ENCODE assay signal across 16 mouse cellular contexts in genomic region chr2:129874509-129875095, GRCm38 (mm10).
"Had no signal": no experiment of that assay in that cellular context is flagged by ENCODE, and none has a peak within 500 bp of the region (broad histone marks: within the 10 kb centered on the region; RNA-seq: fewer than 3 reads in every experiment).

No protein-coding gene starts in this region.

- H3K9ac ChIP-seq: kidney, embryonic 15.5 days; liver, embryonic 13.5 days; neural tube, embryonic 13.5 days had no signal

- H3K4me2 ChIP-seq: kidney, embryonic 15.5 days; liver, embryonic 13.5 days; neural tube, embryonic 13.5 days had no signal

- H3K4me3 ChIP-seq: kidney, embryonic 15.5 days; left cerebral cortex, adult 2 months; liver, embryonic 13.5 days; myocyte; neural tube, embryonic 13.5 days had no signal

- H3K9me3 ChIP-seq: kidney, embryonic 15.5 days; liver, embryonic 13.5 days; neural tube, embryonic 13.5 days had no signal

- H3K27ac ChIP-seq: kidney, embryonic 15.5 days; left cerebral cortex, adult 2 months; liver, embryonic 13.5 days; neural tube, embryonic 13.5 days had no signal

- H3K27me3 ChIP-seq: kidney, embryonic 15.5 days; liver, embryonic 13.5 days; neural tube, embryonic 13.5 days had no signal

- H3K4me1 ChIP-seq: kidney, embryonic 15.5 days; liver, embryonic 13.5 days; neural tube, embryonic 13.5 days had no signal

- H3K36me3 ChIP-seq: kidney, embryonic 15.5 days; liver, embryonic 13.5 days; neural tube, embryonic 13.5 days had no signal

- DNase-seq: kidney, adult 8-10 months; kidney, postnatal 10 days; layer of hippocampus, postnatal 36 days; liver, embryonic 13.5 days; lung, adult 2 months; lung, postnatal 14 days; lung, postnatal 4 days; midbrain, embryonic 14.5 days; right cerebral cortex, adult 18-20 months; right cerebral cortex, postnatal 25 days; thymus, adult 18-20 months; thymus, postnatal 36 days had no signal
